Mouse (Mus musculus) ES-E14 (cell line): ENCODE results near the gene Baz2b.

Experiments used
- CHD2 ChIP-seq: IDR thresholded peaks from 2 replicates; pipeline ENCODE4 v1.6.1; 2014; ENCODE audit warnings: mild to moderate bottlenecking, low read depth, low read length, inconsistent platforms
- HCFC1 ChIP-seq: IDR thresholded peaks from 2 replicates; pipeline ENCODE4 v1.6.1; 2012; ENCODE audit warnings: low read length, inconsistent platforms, borderline replicate concordance; ENCODE audit not compliant: insufficient read depth
- MAFK ChIP-seq: IDR thresholded peaks from 2 replicates; pipeline ENCODE4 v1.6.1; 2014; ENCODE audit warnings: mild to moderate bottlenecking, low read depth, low read length, inconsistent platforms; ENCODE audit not compliant: insufficient read depth
- ZC3H11A ChIP-seq: IDR thresholded peaks from 2 replicates; pipeline ENCODE4 v1.6.1; 2012; ENCODE audit warnings: low read depth, mild to moderate bottlenecking, inconsistent platforms, low read length, borderline replicate concordance
- ZNF384 ChIP-seq: IDR thresholded peaks from 2 replicates; pipeline ENCODE4 v1.6.1; 2012; ENCODE audit warnings: low read depth, low read length, inconsistent platforms

DNA sequence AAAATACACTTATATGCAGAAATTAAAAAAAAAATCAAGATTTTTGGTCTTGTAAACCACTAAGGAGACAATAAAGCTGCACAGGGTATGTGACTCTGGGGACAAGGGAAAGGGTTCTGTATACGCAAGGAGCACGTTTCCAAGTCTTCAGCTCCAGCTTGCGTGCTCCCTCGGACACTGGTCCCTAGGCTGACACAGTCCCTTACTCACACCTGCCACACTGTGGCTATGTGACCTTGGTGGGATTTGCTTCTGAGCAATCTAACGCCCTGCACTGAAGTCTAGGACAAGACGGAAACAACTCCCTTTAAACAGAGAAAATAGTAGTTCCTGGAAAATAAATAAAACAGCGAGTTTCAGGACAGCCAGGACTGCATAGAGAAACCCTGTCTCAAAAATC is 253.7 kb downstream of the Baz2b start:
- no peak for TF ChIP-seq CHD2
- TF ChIP-seq ZC3H11A: no peak
- TF ChIP-seq ZNF384: no peak
- TF ChIP-seq MAFK: no peak
- TF ChIP-seq HCFC1: no peak
